ENCODE assay signal across 8 mouse cellular contexts in the genomic region with DNA sequence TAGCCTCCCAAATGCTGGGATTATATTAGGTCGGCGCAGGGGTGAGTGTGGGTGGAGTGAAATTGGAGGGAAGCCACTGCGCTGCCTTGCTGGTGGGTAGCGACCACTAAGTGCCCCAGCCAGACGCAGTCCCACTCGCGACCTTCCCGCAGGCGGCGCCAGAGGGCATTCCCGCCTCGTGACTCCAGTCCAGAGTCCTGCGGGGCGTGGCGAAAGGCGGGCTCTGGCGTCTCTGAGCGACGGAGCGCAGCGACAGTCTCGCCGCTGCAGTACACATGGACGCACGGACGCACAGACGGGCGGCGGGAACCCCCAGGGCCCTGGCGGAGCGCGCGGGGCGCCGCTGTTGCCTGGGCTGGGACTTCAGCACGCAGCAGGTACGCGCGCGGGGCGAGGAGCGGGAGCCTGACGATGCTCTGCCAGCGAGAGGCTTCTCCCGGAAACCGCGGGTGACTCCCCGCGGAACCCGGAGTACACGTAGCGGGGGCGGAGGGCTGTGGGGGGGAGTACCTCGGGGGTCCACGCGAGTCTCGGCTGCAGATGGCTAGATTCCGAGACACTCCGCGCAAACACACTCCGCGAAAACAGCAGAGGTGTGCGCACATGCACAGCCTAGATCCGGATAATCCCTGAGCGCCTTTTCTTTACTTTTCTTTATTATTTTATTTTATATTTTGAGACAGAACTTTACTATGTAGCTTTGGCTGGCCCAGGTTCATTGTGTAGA. TPM values are rescaled to one million over a fixed set of nuclear protein-coding genes. Genes with fewer than 3 reads are reported as not detected.
DNase-seq lines count a peak whose midpoint lies in the region; ATAC-seq and TF ChIP-seq lines count a peak whose summit lies in the region.

A gene (plus strand): TSS at position 51 of the 727 bp plus-strand sequence.

- H3ac ChIP-seq in C2C12 (ENCODE audit: control insufficient read depth, insufficient read length, low read depth), result peak within 1 kb of the TSS; percentile 18

- no peaks in the 10 kb centered on the region for H3K9me3 ChIP-seq in erythroblast, embryonic 14.5 days (ENCODE audit: control insufficient read depth, low read length)
- no peaks in the 10 kb centered on the region for H3K9me3 ChIP-seq in heart, embryonic 12.5 days (replicated peaks)
- H3K9me3 ChIP-seq in kidney, postnatal 0 days (replicated peaks; ENCODE audit: low read length), result no peaks in the 10 kb centered on the region
- no peaks in the 10 kb centered on the region for H3K9me3 ChIP-seq in liver, embryonic 11.5 days (ENCODE audit: control insufficient read depth, low read length)
- no peaks in the 10 kb centered on the region for H3K9me3 ChIP-seq in stomach, embryonic 14.5 days (ENCODE audit: control insufficient read depth, low read depth, low read length)

- 0 out of 2 replicates have a peak, but pooled peaks have one; percentile 33 for TF ChIP-seq POLR2A in brain, embryonic 14.5 days (IDR thresholded peaks at IDR 0.05; ENCODE audit: borderline replicate concordance, extremely low read depth, insufficient read depth, insufficient read length, poor library complexity, severe bottlenecking)

- H3K36me3 ChIP-seq in C2C12 (ENCODE audit: control insufficient read depth, insufficient read depth), result no peaks in the 10 kb centered on the region
- peaks cover 9% of the 10 kb centered on the region; the same call in 1 of the 2 replicates for H3K36me3 ChIP-seq in erythroblast, embryonic 14.5 days (ENCODE audit: control insufficient read depth)
- H3K36me3 ChIP-seq in heart, embryonic 12.5 days, result no peaks in the 10 kb centered on the region
- H3K36me3 ChIP-seq in kidney, postnatal 0 days (ENCODE audit: insufficient read depth, low read length), result no peaks in the 10 kb centered on the region
- H3K36me3 ChIP-seq in liver, embryonic 11.5 days (ENCODE audit: control insufficient read depth, insufficient read depth, low read length), result no peaks in the 10 kb centered on the region
- H3K36me3 ChIP-seq in stomach, embryonic 14.5 days (ENCODE audit: control insufficient read depth, insufficient read depth, low read length), result no peaks in the 10 kb centered on the region

- H3K9ac ChIP-seq in heart, embryonic 12.5 days, result peak within 1 kb of the TSS; percentile 82
- H3K9ac ChIP-seq in kidney, postnatal 0 days (ENCODE audit: low read depth, low read length), result peak within 1 kb of the TSS; percentile 65
- peak within 1 kb of the TSS; percentile 83 for H3K9ac ChIP-seq in liver, embryonic 11.5 days (ENCODE audit: low read depth, low read length)
- peak within 1 kb of the TSS; percentile 57 for H3K9ac ChIP-seq in stomach, embryonic 14.5 days (replicated peaks; ENCODE audit: low read depth, low read length)

- WGBS in heart, embryonic 12.5 days, result 4% methylated on average over 65 of the region's 65 CpGs
- WGBS in kidney, postnatal 0 days, result 2% methylated on average over 63 of the region's 65 CpGs
- 2% methylated on average over 65 of the region's 65 CpGs for WGBS in liver, embryonic 11.5 days
- 3% methylated on average over 65 of the region's 65 CpGs for WGBS in stomach, embryonic 14.5 days

- no peaks in the 10 kb centered on the region for H3K79me3 ChIP-seq in C2C12 (ENCODE audit: low read depth)

- DNase-seq in brain, embryonic 14.5 days (ENCODE audit: low read depth), result peak; percentile 92
- peak; percentile 92 for DNase-seq in kidney, postnatal 0 days (ENCODE audit: low spot score)
- peak; percentile 82 for DNase-seq in liver, embryonic 11.5 days (ENCODE audit: low spot score)
- peak; percentile 73 for DNase-seq in naive thymus-derived CD4-positive, alpha-beta T cell, adult 2 months (ENCODE audit: low read depth)

- H3K4me1 ChIP-seq in erythroblast, embryonic 14.5 days (ENCODE audit: control insufficient read depth), result peaks cover 14% of the 10 kb centered on the region
- peaks cover 4% of the 10 kb centered on the region for H3K4me1 ChIP-seq in heart, embryonic 12.5 days (replicated peaks)
- no peaks in the 10 kb centered on the region for H3K4me1 ChIP-seq in kidney, postnatal 0 days (replicated peaks; ENCODE audit: insufficient read depth, low read length)
- H3K4me1 ChIP-seq in liver, embryonic 11.5 days (replicated peaks; ENCODE audit: control insufficient read depth, insufficient read depth, low read length), result no peaks in the 10 kb centered on the region; the same call in 1 of the 2 replicates
- no peaks in the 10 kb centered on the region for H3K4me1 ChIP-seq in stomach, embryonic 14.5 days (ENCODE audit: control insufficient read depth, insufficient read depth, low read length)

- peak; percentile 76 for TF ChIP-seq CTCF in C2C12 (IDR thresholded peaks at IDR 0.05; ENCODE audit: control insufficient read depth, insufficient read depth, insufficient read length)
- TF ChIP-seq CTCF in brain, embryonic 14.5 days (IDR thresholded peaks at IDR 0.05; ENCODE audit: borderline replicate concordance, extremely low read depth, insufficient read depth, insufficient read length), result peak; percentile 83
- TF ChIP-seq CTCF in kidney, postnatal 0 days (IDR thresholded peaks at IDR 0.05; ENCODE audit: low read depth), result peak; percentile 83

- peak within 1 kb of the TSS; percentile 97 for H3K4me2 ChIP-seq in heart, embryonic 12.5 days
- H3K4me2 ChIP-seq in kidney, postnatal 0 days (ENCODE audit: low read length), result peak within 1 kb of the TSS; percentile 92
- H3K4me2 ChIP-seq in liver, embryonic 11.5 days, result peak within 1 kb of the TSS; percentile 88
- H3K4me2 ChIP-seq in stomach, embryonic 14.5 days (replicated peaks; ENCODE audit: low read depth, low read length), result peak within 1 kb of the TSS; percentile 85

- H3K27me3 ChIP-seq in C2C12 (ENCODE audit: control insufficient read depth, insufficient read depth, insufficient read length), result no peaks in the 10 kb centered on the region
- peaks cover 4% of the 10 kb centered on the region; the same call in 1 of the 2 replicates for H3K27me3 ChIP-seq in erythroblast, embryonic 14.5 days (ENCODE audit: control insufficient read depth)
- no peaks in the 10 kb centered on the region; the same call in 1 of the 2 replicates for H3K27me3 ChIP-seq in heart, embryonic 12.5 days (replicated peaks)
- H3K27me3 ChIP-seq in kidney, postnatal 0 days (ENCODE audit: insufficient read depth, low read length), result no peaks in the 10 kb centered on the region
- no peaks in the 10 kb centered on the region for H3K27me3 ChIP-seq in liver, embryonic 11.5 days (replicated peaks; ENCODE audit: control insufficient read depth, insufficient read depth, low read length)
- H3K27me3 ChIP-seq in stomach, embryonic 14.5 days (ENCODE audit: control insufficient read depth, insufficient read depth, low read length), result no peaks in the 10 kb centered on the region

- peak; percentile 82 for ATAC-seq in heart, embryonic 12.5 days (ENCODE audit: insufficient number of reproducible peaks, low FRiP score)
- peak; percentile 85 for ATAC-seq in kidney, postnatal 0 days (replicated peaks; ENCODE audit: low FRiP score, low read depth)
- peak; percentile 89 for ATAC-seq in liver, embryonic 11.5 days (replicated peaks; ENCODE audit: low FRiP score)
- peak; percentile 89 for ATAC-seq in stomach, embryonic 14.5 days (ENCODE audit: insufficient number of reproducible peaks, insufficient read depth, low FRiP score, low read depth)

- H3K79me2 ChIP-seq in C2C12 (ENCODE audit: control insufficient read depth, insufficient read depth), result no peaks in the 10 kb centered on the region

- H3K4me3 ChIP-seq in C2C12 (ENCODE audit: insufficient read depth, poor library complexity, severe bottlenecking), result peak within 1 kb of the TSS; percentile 34
- peak within 1 kb of the TSS; percentile 75 for H3K4me3 ChIP-seq in erythroblast, embryonic 14.5 days (replicated peaks)
- peak within 1 kb of the TSS; percentile 70 for H3K4me3 ChIP-seq in heart, embryonic 12.5 days
- peak within 1 kb of the TSS; percentile 60 for H3K4me3 ChIP-seq in kidney, postnatal 0 days (replicated peaks; ENCODE audit: low read depth, low read length)
- H3K4me3 ChIP-seq in liver, embryonic 11.5 days (ENCODE audit: low read depth, low read length), result peak within 1 kb of the TSS; percentile 72
- peak within 1 kb of the TSS; percentile 70 for H3K4me3 ChIP-seq in stomach, embryonic 14.5 days (ENCODE audit: low read depth, low read length)

- no peak within 1 kb of the TSS for H3K27ac ChIP-seq in heart, embryonic 12.5 days (ENCODE audit: poor library complexity, severe bottlenecking)
- peak within 1 kb of the TSS; percentile 70 for H3K27ac ChIP-seq in kidney, postnatal 0 days
- 0 out of 2 replicates have a peak within 1 kb of the TSS, but pooled peaks have one; percentile 35 for H3K27ac ChIP-seq in liver, embryonic 11.5 days (ENCODE audit: low read depth, low read length)
- H3K27ac ChIP-seq in stomach, embryonic 14.5 days (ENCODE audit: low read length), result no peak within 1 kb of the TSS

TF ChIP-seq in C2C12, 6 proteins besides CTCF, POLR2A, EP300 and RAD21:
- TF ChIP-seq MYOD1 (IDR thresholded peaks at IDR 0.05; ENCODE audit: control insufficient read depth, insufficient read length, low read depth), result no peak
- peak; percentile 11 for TF ChIP-seq USF1 (IDR thresholded peaks at IDR 0.05; ENCODE audit: low read depth)
- TF ChIP-seq FOSL1 (IDR thresholded peaks at IDR 0.05; ENCODE audit: insufficient read depth, low read length, poor library complexity, severe bottlenecking), result no peak
- TF ChIP-seq MAX (IDR thresholded peaks at IDR 0.05), result no peak

RNA-seq across cellular contexts. Expression of the gene that starts here (rescaled TPM):
- 3.1 TPM for polyA plus RNA-seq in C2C12 (2012; fragmentation: generic; extraction: Trizol)
- 5.2 and 6.3 TPM in 2 replicates for polyA plus RNA-seq in brain, embryonic 14.5 days (2012; rRNA removed)
- polyA plus RNA-seq in erythroblast, embryonic 14.5 days (2012), result 0.01 and 0.17 TPM in 2 replicates
- 1.6 and 2.4 TPM in 2 replicates for polyA plus RNA-seq in heart, embryonic 12.5 days (2016; fragmentation: Nextera tagmentation; extraction: Ambion mirVana)
- polyA plus RNA-seq in kidney, postnatal 0 days (2015; fragmentation: Nextera tagmentation; extraction: Ambion mirVana), result 43.8 and 47.8 TPM in 2 replicates
- 9.5 and 11.0 TPM in 2 replicates for polyA plus RNA-seq in liver, embryonic 11.5 days (2014; fragmentation: Nextera tagmentation; extraction: Ambion mirVana)
- polyA plus RNA-seq in stomach, embryonic 14.5 days (2014; fragmentation: Nextera tagmentation; extraction: Ambion mirVana), result 5.0 and 5.2 TPM in 2 replicates

Comparison
In these comparisons a context has a peak if more than half of its experiments do, and no peak if none do; other contexts are left out.
1. H3K27ac ChIP-seq: peak in kidney, postnatal 0 days (single experiment) and liver, embryonic 11.5 days (single experiment); none in heart, embryonic 12.5 days (single experiment) and stomach, embryonic 14.5 days (single experiment).
2. Peak in every context shown above with its lines, with median percentiles within 50 percentile points of each other: H3K4me3 ChIP-seq, CTCF ChIP-seq, DNase-seq, ATAC-seq, H3K4me2 ChIP-seq and H3K9ac ChIP-seq.